Comparison of ENCODE assay signal across 8 mouse cellular contexts in the genomic region with DNA sequence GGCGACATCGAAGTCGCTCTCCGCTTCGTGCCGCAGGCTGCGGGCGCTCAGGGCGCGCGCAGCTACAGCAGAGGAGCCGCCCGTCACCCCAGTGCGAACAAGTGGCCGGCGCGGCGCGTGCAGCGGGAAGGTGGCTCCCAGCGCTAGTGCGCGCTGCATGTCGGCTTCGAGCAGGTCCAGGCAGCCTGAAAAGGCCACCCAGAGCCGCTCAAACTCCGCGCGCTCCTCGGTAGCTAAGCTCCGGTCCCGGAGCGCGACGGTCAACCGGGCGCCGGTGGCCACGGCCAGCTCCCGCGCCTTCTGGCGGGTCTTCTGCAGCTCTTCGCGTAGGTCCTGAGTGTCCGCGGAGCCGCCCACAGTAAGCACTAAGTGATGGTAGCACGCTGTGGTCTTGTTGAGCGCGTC. TPM values are rescaled to one million over a fixed set of nuclear protein-coding genes. Genes with fewer than 3 reads are reported as not detected.
A peak's percentile ranks its signal among the peaks of the same experiment; 100 is the strongest.
DNase-seq lines count a peak whose midpoint lies in the region; ATAC-seq and TF ChIP-seq lines count a peak whose summit lies in the region.

No protein-coding gene starts in this region.

- TF ChIP-seq CTCF in layer of hippocampus, adult 2 months (conservative IDR thresholded peaks at IDR 0.05), result no peak

- no peak for ATAC-seq in heart, embryonic 16.5 days (replicated peaks; ENCODE audit: extremely low read depth, insufficient read depth, low FRiP score)
- no peak for ATAC-seq in limb, embryonic 13.5 days (ENCODE audit: low FRiP score, low read depth)
- ATAC-seq in midbrain, embryonic 15.5 days (replicated peaks), result no peak

- H3K4me3 ChIP-seq in layer of hippocampus, adult 2 months, result peak overlapping the region; percentile 80
- peak overlapping the region; percentile 77 for H3K4me3 ChIP-seq in brown adipose tissue, adult 24 weeks (ENCODE audit: insufficient read depth, low read depth, low read length)
- peak overlapping the region; percentile 97 for H3K4me3 ChIP-seq in heart, embryonic 16.5 days (ENCODE audit: low read length)
- peak overlapping the region; percentile 88 for H3K4me3 ChIP-seq in limb, embryonic 13.5 days
- H3K4me3 ChIP-seq in midbrain, embryonic 15.5 days, result peak overlapping the region; percentile 65

- peak overlapping the region; percentile 57 for H3K9ac ChIP-seq in heart, embryonic 16.5 days (ENCODE audit: low read length)
- peak overlapping the region; percentile 68 for H3K9ac ChIP-seq in limb, embryonic 13.5 days
- peak overlapping the region; percentile 41 for H3K9ac ChIP-seq in midbrain, embryonic 15.5 days

- H3K27ac ChIP-seq in layer of hippocampus, adult 2 months, result no peak overlapping the region
- no peak overlapping the region for H3K27ac ChIP-seq in brown adipose tissue, adult 24 weeks (replicated peaks; ENCODE audit: low read depth, low read length)
- H3K27ac ChIP-seq in heart, embryonic 16.5 days (ENCODE audit: low read length), result no peak overlapping the region
- no peak overlapping the region for H3K27ac ChIP-seq in limb, embryonic 13.5 days
- no peak overlapping the region for H3K27ac ChIP-seq in midbrain, embryonic 15.5 days

- DNase-seq in layer of hippocampus, adult 2 months (ENCODE audit: low spot score in 2 of 2), result no peak
- DNase-seq in layer of hippocampus, adult 9-10 months (ENCODE audit: low spot score), result no peak
- DNase-seq in thymus, postnatal 25 days, result peak; percentile 38
- DNase-seq in layer of hippocampus, postnatal 25 days (ENCODE audit: extremely low spot score in 1 of 2, low spot score in 1 of 2), result no peak

- H3K4me1 ChIP-seq in brown adipose tissue, adult 24 weeks (ENCODE audit: control insufficient read depth, insufficient read depth, insufficient read length, low read length), result peaks cover 8% of the 10 kb centered on the region; the same call in 1 of the 2 replicates
- peaks cover 19% of the 10 kb centered on the region for H3K4me1 ChIP-seq in heart, embryonic 16.5 days (ENCODE audit: control insufficient read depth, insufficient read depth, low read length)
- peaks cover 38% of the 10 kb centered on the region for H3K4me1 ChIP-seq in limb, embryonic 13.5 days
- peaks cover 27% of the 10 kb centered on the region for H3K4me1 ChIP-seq in midbrain, embryonic 15.5 days

- H3K9me3 ChIP-seq in heart, embryonic 16.5 days (replicated peaks; ENCODE audit: control insufficient read depth, low read length), result no peaks in the 10 kb centered on the region
- H3K9me3 ChIP-seq in limb, embryonic 13.5 days, result no peaks in the 10 kb centered on the region; the same call in 1 of the 2 replicates
- H3K9me3 ChIP-seq in midbrain, embryonic 15.5 days, result no peaks in the 10 kb centered on the region

- H3K4me2 ChIP-seq in heart, embryonic 16.5 days (ENCODE audit: low read depth, low read length), result peak overlapping the region; percentile 96
- H3K4me2 ChIP-seq in limb, embryonic 13.5 days (replicated peaks), result peak overlapping the region; percentile 99
- peak overlapping the region; percentile 99 for H3K4me2 ChIP-seq in midbrain, embryonic 15.5 days

- under 1% methylated on average over 47 of the region's 50 CpGs for WGBS in heart, embryonic 16.5 days
- WGBS in limb, embryonic 13.5 days, result 0% methylated on average over 49 of the region's 50 CpGs
- under 1% methylated on average over 50 of the region's 50 CpGs for WGBS in midbrain, embryonic 15.5 days

- H3K27me3 ChIP-seq in heart, embryonic 16.5 days (ENCODE audit: control insufficient read depth, insufficient read depth, low read length), result peaks cover 10% of the 10 kb centered on the region
- peaks cover 37% of the 10 kb centered on the region for H3K27me3 ChIP-seq in limb, embryonic 13.5 days
- H3K27me3 ChIP-seq in midbrain, embryonic 15.5 days (replicated peaks), result peaks cover 34% of the 10 kb centered on the region

- H3K36me3 ChIP-seq in heart, embryonic 16.5 days (ENCODE audit: control insufficient read depth, insufficient read depth), result no peaks in the 10 kb centered on the region
- no peaks in the 10 kb centered on the region for H3K36me3 ChIP-seq in limb, embryonic 13.5 days
- no peaks in the 10 kb centered on the region for H3K36me3 ChIP-seq in midbrain, embryonic 15.5 days (replicated peaks)

RNA-seq across cellular contexts. Expression of gene Rgs9bp, which starts 0.6 kb away (rescaled TPM):
- under 1 TPM; 0.34 to 0.51 TPM for total RNA-seq in layer of hippocampus, adult 2 months (2021)
- 0.16 TPM in 1 of 2 replicates, not detected in the other for polyA plus RNA-seq in brown adipose tissue, adult 24 weeks (2012; ENCODE audit: insufficient read depth, insufficient read length, missing spikeins)
- polyA plus RNA-seq in heart, embryonic 16.5 days (2015; fragmentation: Nextera tagmentation; extraction: Ambion mirVana), result 0.34 and 0.35 TPM in 2 replicates
- 0.42 and 0.61 TPM in 2 replicates for polyA plus RNA-seq in limb, embryonic 13.5 days (2015; fragmentation: Nextera tagmentation; extraction: Ambion mirVana)
- 0.04 TPM in 1 of 2 replicates, not detected in the other for polyA plus RNA-seq in midbrain, embryonic 15.5 days (2015; fragmentation: Nextera tagmentation; extraction: Ambion mirVana)
- total RNA-seq in layer of hippocampus, postnatal 25 days (2021), result under 1 TPM; 0.30 to 0.31 TPM

RNA-seq across cellular contexts. Expression of gene Ankrd27, which starts 1.3 kb away (rescaled TPM):
- total RNA-seq in layer of hippocampus, adult 2 months (2021), result 10 to 100 TPM; 35.8 to 44.2 TPM
- 14.2 and 24.0 TPM in 2 replicates for polyA plus RNA-seq in brown adipose tissue, adult 24 weeks (2012; ENCODE audit: insufficient read depth, insufficient read length, missing spikeins)
- polyA plus RNA-seq in heart, embryonic 16.5 days (2015; fragmentation: Nextera tagmentation; extraction: Ambion mirVana), result 20.4 and 22.6 TPM in 2 replicates
- 43.1 and 52.1 TPM in 2 replicates for polyA plus RNA-seq in limb, embryonic 13.5 days (2015; fragmentation: Nextera tagmentation; extraction: Ambion mirVana)
- polyA plus RNA-seq in midbrain, embryonic 15.5 days (2015; fragmentation: Nextera tagmentation; extraction: Ambion mirVana), result 18.9 and 19.0 TPM in 2 replicates
- total RNA-seq in layer of hippocampus, postnatal 25 days (2021), result 10 to 100 TPM; 31.6 to 40.0 TPM

RNA-seq across cellular contexts. Expression of gene Nudt19, which starts 28.7 kb away (rescaled TPM):
- 10 to 100 TPM; 65.1 to 67.3 TPM for total RNA-seq in layer of hippocampus, adult 2 months (2021)
- polyA plus RNA-seq in brown adipose tissue, adult 24 weeks (2012; ENCODE audit: insufficient read depth, insufficient read length, missing spikeins), result 105 and 112 TPM in 2 replicates
- 138 and 142 TPM in 2 replicates for polyA plus RNA-seq in heart, embryonic 16.5 days (2015; fragmentation: Nextera tagmentation; extraction: Ambion mirVana)
- 42.5 and 47.5 TPM in 2 replicates for polyA plus RNA-seq in limb, embryonic 13.5 days (2015; fragmentation: Nextera tagmentation; extraction: Ambion mirVana)
- polyA plus RNA-seq in midbrain, embryonic 15.5 days (2015; fragmentation: Nextera tagmentation; extraction: Ambion mirVana), result 87.3 and 91.5 TPM in 2 replicates
- total RNA-seq in layer of hippocampus, postnatal 25 days (2021), result 10 to 100 TPM; 65.8 to 73.0 TPM

RNA-seq across cellular contexts. Expression of gene Tdrd12, which starts 47.2 kb away (rescaled TPM):
- total RNA-seq in layer of hippocampus, adult 2 months (2021), result under 1 TPM; 0.64 to 0.74 TPM
- polyA plus RNA-seq in brown adipose tissue, adult 24 weeks (2012; ENCODE audit: insufficient read depth, insufficient read length, missing spikeins), result not detected in 2 replicates
- polyA plus RNA-seq in heart, embryonic 16.5 days (2015; fragmentation: Nextera tagmentation; extraction: Ambion mirVana), result 1.5 and 1.7 TPM in 2 replicates
- polyA plus RNA-seq in limb, embryonic 13.5 days (2015; fragmentation: Nextera tagmentation; extraction: Ambion mirVana), result 0.56 and 0.57 TPM in 2 replicates
- polyA plus RNA-seq in midbrain, embryonic 15.5 days (2015; fragmentation: Nextera tagmentation; extraction: Ambion mirVana), result 0.36 and 0.37 TPM in 2 replicates
- under 1 TPM; 0.39 to 0.89 TPM for total RNA-seq in layer of hippocampus, postnatal 25 days (2021)
